Mouse (Mus musculus) forebrain, postnatal 0 days (tissue): ENCODE data around the gene Ankrd66. TPM values are rescaled to one million over a fixed set of nuclear protein-coding genes. Genes with fewer than 3 reads are reported as not detected.

Experiments used
- ATAC-seq: fragments of 200-750 bp; cut with Nextera tagmentation; 2 replicates; pipeline ENCODE4 v1.8.0; 2017; ENCODE audit warnings: mild to moderate bottlenecking, moderate library complexity
- DNase-seq: peaks from one replicate; pipeline ENCODE4 v3.0.0-alpha.2; 2015
- H3K27ac ChIP-seq: fragments of 300-500 bp; sonication (generic); 2 replicates; pipeline ENCODE4 v1.5.1; 2014; ENCODE audit warnings: low read depth, mild to moderate bottlenecking, antibody characterized with exemption, low read length, moderate library complexity, mixed read lengths
- H3K27me3 ChIP-seq: fragments of 300-500 bp; sonication (generic); 2 replicates; pipeline ENCODE4 v1.6.1; 2014; ENCODE audit warnings: mild to moderate bottlenecking, low read length, mixed read lengths; ENCODE audit not compliant: insufficient read depth
- H3K36me3 ChIP-seq: fragments of 300-500 bp; sonication (generic); 2 replicates; pipeline ENCODE4 v1.6.1; 2014; ENCODE audit warnings: mild to moderate bottlenecking, moderate library complexity; ENCODE audit not compliant: insufficient read depth
- H3K4me1 ChIP-seq: fragments of 300-500 bp; sonication (generic); 2 replicates; pipeline ENCODE4 v1.6.1; 2014; ENCODE audit warnings: antibody characterized with exemption; ENCODE audit not compliant: insufficient read depth
- H3K4me2 ChIP-seq: fragments of 300-500 bp; sonication (generic); 2 replicates; pipeline ENCODE4 v1.6.1; 2014; ENCODE audit warnings: low read depth, mild to moderate bottlenecking, moderate library complexity
- H3K4me3 ChIP-seq: fragments of 300-500 bp; sonication (generic); 2 replicates; pipeline ENCODE4 v1.5.1; 2014; ENCODE audit warnings: low read depth, low read length, mixed read lengths
- H3K9ac ChIP-seq: fragments of 300-500 bp; sonication (generic); 2 replicates; pipeline ENCODE4 v1.6.1; 2014; ENCODE audit warnings: mild to moderate bottlenecking
- H3K9me3 ChIP-seq: fragments of 300-500 bp; sonication (generic); 2 replicates; pipeline ENCODE4 v1.6.1; 2016; ENCODE audit warnings: low read length
- CTCF ChIP-seq: sonication (generic); IDR thresholded peaks from 2 replicates; pipeline ENCODE4 v1.5.1; 2016; ENCODE audit warnings: antibody characterized with exemption, control low read depth, low read depth
- WGBS: fragments of 180-500 bp; shearing (Covaris S2); extraction: QIAGEN DNeasy Blood & Tissue Kit; methylation state at CpG from one replicate; pipeline ENCODE4 v1.1.7; 2014; 5-methylcytosine and 5-hydroxymethylcytosine counted together
- polyA plus RNA-seq: library from polyadenylated mRNA; unstranded; fragments of >200 nt; fragmentation: Nextera tagmentation; extraction: Ambion mirVana; gene quantifications from 2 replicates; pipeline ENCODE4 v1.2.1, GENCODE M21; 2015
- total RNA-seq: library from RNA; depleted of rRNA; stranded (reverse); fragments of >200 nt; gene quantifications from 2 replicates; pipeline ENCODE4 v1.2.3, GENCODE M21; 2014; rRNA removed

Gene Ankrd66
- total and polyA plus RNA-seq, 2 experiments from 2014 or later, result 1.2 TPM; not detected in 1

DNA sequence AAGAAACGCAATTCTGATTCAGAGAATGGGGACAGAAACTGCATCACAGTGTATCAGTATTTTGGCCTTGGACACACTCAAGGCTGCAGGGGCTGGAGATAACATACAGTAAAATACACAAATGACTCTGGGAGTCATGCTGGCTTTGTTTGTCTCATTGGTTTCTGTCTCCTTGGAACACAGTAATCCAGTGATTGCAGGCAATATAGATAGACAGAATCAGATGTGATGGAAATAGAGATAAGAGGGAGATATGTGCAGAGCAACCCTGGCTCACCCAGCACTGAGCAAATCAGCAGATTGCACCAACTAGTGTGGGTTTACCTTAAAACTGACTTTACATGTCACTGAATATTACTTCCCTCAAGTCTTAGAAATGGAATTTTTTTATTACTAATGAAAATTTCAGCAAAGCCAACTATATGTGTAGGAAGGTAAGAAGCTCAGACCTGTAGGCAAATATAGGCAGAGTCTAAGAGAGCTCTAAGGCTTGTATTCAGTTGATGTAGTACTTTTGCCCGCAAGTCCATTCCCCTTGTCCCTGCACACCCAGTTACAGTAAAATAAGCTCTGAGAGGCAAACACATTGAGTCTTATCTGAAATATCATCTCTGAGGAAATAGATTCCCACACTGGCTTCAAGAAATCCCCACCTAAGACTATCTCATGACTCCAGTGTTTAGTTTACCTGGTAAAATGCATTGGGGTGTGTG, 54.8 kb downstream of the Ankrd66 start:
- WGBS, result 99% methylated on average over 2 of the region's 2 CpGs
- DNase-seq, result no peak
- Histone ChIP-seq H3K4me1 (no peaks in the 10 kb centered on the region), H3K27ac (no peak overlapping the region), H3K9me3 (no peaks in the 10 kb centered on the region), H3K27me3 (no peaks in the 10 kb centered on the region), H3K4me2 (no peak overlapping the region), H3K36me3 (no peaks in the 10 kb centered on the region), H3K4me3 (no peak overlapping the region), H3K9ac (no peak overlapping the region)
- no peak for TF ChIP-seq CTCF
- no peak for ATAC-seq

DNA sequence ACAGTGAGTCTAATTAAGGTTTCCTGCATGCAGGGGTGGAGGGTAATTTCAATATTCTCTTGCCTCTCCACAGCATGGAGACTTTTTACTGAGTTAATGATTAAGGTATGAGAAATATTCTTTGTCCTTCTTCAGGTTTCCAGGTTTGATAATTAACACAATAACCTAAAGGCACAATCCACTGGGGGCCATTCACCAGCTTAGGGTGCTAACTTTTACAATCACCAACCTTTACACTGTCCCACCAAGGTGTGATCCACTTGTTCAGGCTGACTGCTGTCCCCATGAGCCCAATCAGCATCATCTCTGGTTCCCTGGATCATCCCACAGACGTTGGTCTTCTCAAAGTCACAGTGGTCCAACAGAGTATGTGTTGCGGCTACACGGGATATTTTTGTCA, 57.5 kb downstream of the Ankrd66 start:
- no peak for TF ChIP-seq CTCF
- Histone ChIP-seq H3K4me1 (no peaks in the 10 kb centered on the region), H3K27ac (no peak overlapping the region), H3K27me3 (no peaks in the 10 kb centered on the region), H3K9me3 (no peaks in the 10 kb centered on the region), H3K9ac (no peak overlapping the region), H3K36me3 (no peaks in the 10 kb centered on the region), H3K4me3 (no peak overlapping the region), H3K4me2 (no peak overlapping the region)
- 87% methylated on average over 3 of the region's 3 CpGs for WGBS
- ATAC-seq (no peak), DNase-seq (no peak)

Other genes with a start within 250 kb of the Ankrd66 start
- 17.2 and 24.4 TPM in 2 replicates for gene Adgrf5, start 183.2 kb downstream of the Ankrd66 start, total RNA-seq
- gene Adgrf5, start 183.2 kb downstream of the Ankrd66 start, polyA plus RNA-seq, result 2.4 and 5.2 TPM in 2 replicates
- gene Mep1a, start 40.8 kb downstream of the Ankrd66 start, total RNA-seq, result 0.08 TPM in 1 of 2 replicates, not detected in the other
- gene Mep1a, start 40.8 kb downstream of the Ankrd66 start, polyA plus RNA-seq, result 0.15 TPM in 1 of 2 replicates, not detected in the other
- 26.8 and 33.7 TPM in 2 replicates for gene Pla2g7, start 24.5 kb upstream of the Ankrd66 start, total RNA-seq
- 33.0 and 76.9 TPM in 2 replicates for gene Pla2g7, start 24.5 kb upstream of the Ankrd66 start, polyA plus RNA-seq
- gene Tdrd6, start 86.7 kb upstream of the Ankrd66 start, total RNA-seq, result 1.2 and 2.0 TPM in 2 replicates
- 0.19 and 1.2 TPM in 2 replicates for gene Tdrd6, start 86.7 kb upstream of the Ankrd66 start, polyA plus RNA-seq
- 48.6 and 61.8 TPM in 2 replicates for gene Slc25a27, start 123.6 kb upstream of the Ankrd66 start, total RNA-seq
- gene Slc25a27, start 123.6 kb upstream of the Ankrd66 start, polyA plus RNA-seq, result 28.0 and 54.3 TPM in 2 replicates
- gene Cyp39a1, start 123.8 kb upstream of the Ankrd66 start, total RNA-seq, result 1.2 and 1.7 TPM in 2 replicates
- 7.7 and 8.9 TPM in 2 replicates for gene Cyp39a1, start 123.8 kb upstream of the Ankrd66 start, polyA plus RNA-seq